Mouse (Mus musculus) heart, postnatal 10 days (tissue): ENCODE measurements at regions not wholly inside any gene's neighbourhood (a gene's known extent, or its start where the extent isn't known, plus 50 kb on each side); places are given as distances from the start of the nearest gene placed in this dataset.
A peak's percentile ranks its signal among the peaks of the same experiment; 100 is the strongest.

Experiments used
- DNase-seq, 2 experiments: peaks; one replicate each; pipeline ENCODE4 v3.0.0; 2021
- intact Hi-C: fragments of 180-260 bp; cut with DNase I; formaldehyde crosslinking; loops from one replicate; pipeline ENCODE4 v1.15.1; 2025

DNA sequence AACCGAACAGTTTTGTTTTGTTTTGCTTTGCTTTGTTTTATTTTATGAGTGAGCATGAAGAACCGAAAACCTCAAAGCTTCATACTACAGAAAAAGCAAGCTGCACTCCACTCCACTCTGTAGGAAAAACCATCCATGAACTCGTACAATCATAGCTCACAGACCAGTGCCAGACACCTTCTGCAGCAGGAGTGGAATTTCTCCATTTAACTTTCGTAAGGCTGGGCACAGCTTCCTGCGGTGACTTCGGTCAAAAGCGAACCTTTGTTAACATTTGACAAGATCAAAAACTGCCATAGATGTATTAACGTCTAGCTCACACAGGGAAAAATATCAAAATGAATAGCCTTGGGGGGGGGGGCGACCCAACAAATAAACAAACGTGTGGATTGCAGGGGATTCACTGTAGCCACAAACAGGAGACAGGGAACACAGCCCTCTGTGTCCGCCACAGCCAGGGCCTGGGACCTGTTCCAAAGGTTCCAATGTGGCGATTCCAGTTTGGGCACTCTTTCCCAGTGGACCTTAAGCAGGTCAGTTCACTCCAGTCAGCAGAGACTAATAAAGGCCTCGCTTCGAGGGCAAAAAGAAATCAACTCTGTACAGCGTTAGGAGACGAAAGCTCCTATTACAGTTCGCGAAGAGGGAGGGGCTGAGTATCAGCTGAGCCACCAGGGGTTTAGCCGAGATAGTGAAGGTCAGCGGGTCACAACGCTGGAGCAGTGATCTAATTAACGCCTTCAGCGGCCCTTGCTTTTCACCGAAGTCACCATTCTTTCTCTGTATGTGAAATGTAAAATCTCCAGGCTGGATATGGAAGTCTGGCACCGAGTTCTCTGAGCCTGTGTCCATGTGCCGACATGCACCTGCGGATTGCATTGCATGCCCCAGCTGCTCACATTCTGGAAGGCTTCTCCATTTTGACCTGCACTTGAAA, 135.4 kb upstream of the Ankrd55 start:
- intact Hi-C loops, result no loop called here
- DNase-seq, result peak; percentile 66 to 68

DNA sequence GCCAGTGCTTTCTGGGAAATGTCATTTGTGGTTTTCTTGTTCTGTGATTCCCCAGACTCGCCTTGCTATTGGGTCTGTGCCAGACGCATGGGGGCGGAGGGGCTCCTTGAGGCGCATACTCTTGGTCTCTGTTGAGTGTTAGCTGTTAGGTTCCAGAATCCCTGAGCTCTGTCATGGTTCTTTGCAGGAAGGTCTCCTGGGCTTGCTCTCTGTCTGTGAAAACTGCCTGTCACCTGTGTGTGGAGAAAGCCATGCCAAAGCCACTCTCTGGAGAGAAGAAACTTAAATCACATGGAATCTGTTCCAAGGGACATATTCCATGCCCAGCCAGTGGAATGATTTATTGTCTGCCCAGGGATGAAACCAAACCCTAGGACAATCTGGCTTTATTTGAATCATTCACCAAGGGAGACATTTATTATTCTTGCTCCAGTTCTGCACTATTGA, 134.5 kb upstream of the Ankrd55 start:
- intact Hi-C loops, result no loop called here

DNA sequence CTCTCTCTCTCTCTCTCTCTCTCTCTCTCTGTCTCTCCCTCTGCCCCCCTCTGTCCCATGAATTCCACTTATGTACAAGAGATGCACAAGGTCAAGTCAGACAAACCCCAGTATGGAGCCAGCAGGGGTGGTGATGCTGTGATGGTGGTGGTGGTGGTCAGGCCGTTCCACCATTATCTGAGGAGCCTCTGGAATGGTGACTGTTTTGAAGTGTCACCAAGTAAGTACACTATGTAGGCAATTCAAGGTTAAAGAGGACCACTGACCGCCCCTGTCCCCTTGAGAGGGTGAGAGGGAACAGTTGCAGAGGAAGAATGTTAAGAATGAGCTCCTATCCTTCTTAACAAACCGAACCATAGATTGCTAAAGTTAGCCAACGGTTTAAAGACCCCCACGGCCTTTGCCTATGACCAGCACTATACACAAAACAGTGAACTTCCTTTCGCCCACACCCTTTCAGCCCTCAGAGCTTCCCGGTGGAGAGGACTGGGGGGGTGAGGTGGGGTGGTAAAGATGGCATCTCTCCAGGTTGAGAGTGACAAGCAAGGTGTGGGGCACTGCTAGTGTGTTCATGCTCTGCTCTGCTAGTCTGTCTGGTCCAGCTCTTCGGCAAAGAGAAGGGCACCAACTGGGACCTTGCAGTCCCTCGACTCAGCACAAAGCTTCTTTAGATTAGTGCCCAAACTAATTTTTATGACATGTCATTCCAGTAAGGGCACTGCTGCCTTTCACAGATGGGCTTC, 128.7 kb upstream of the Ankrd55 start:
- intact Hi-C loops, result no loop called here
- DNase-seq, result no peak

More for the DNA sequence above, 134.5 kb upstream of the Ankrd55 start:
- peak; percentile 25 to 55 for DNase-seq

DNA sequence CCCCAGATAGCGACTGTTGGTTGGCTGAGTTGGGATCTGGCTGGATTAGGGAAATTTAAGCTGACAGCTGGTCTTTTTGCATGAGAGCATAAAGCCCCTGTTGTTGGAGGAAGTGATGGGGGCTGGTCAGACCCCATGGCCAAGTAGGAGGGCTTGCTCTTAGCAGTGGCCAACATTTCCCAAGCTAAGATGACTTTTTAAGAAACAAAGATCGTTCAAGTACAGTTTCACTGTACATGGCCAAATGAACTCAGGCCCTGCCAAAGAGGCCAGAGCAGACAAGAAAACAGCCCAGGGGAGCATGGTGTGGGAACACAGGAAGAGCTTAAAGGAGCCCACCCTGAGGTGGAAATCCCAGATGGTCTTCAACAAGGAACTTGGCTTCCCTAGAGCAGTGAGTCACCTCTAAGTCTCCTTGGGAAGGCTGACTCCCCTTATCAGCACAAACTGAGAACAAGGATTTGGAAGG, 128.0 kb upstream of the Ankrd55 start:
- intact Hi-C loops, result no loop called here
- peak; percentile 79 for DNase-seq

DNA sequence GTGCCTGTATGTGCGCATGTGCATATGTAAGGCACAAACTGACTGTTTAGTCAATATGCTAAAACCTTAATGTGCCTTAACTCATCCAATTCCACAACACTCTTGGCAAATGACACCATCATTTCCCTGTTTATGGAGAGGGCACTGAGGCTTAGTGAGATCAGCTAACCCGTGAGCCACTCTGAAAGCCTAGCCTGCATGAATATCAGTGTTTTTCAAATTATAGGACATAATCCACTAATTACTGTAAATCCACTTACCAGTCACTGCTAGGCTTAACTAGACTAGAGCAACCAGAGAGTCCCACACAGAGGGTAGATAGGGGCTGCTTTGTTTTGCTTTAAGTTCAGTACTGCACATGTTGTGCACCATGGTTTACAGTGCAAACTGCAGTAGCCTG, 127.5 kb upstream of the Ankrd55 start:
- DNase-seq, result no peak
- intact Hi-C loops, result no loop called here

DNA sequence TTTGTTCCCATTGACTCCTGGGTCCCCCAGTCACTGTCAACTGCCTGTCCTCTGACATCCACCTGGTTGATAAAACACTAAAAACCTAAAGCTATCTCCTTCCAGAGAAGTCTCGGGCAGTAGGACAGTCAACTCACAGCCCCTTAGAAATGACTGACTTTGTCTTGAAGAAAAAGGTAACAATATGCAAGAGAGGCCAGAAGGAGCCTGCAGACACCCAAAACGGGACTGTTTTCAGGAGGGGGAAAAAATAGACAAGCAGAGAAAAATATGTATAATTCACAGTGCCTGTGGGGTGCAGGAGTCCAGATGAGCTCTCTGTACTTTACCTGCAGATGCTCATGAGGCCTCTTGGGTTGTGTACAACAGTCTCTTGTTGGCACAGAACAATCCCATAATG, 126.4 kb upstream of the Ankrd55 start:
- intact Hi-C loops, result loop anchor here (2.0 kb wide), 1 partner anchor 29 kb away; no protein-coding TSS in a partner anchor
- no peak for DNase-seq

- intact Hi-C loops, result no loop called here
- no peak for DNase-seq
These were observed 122.3 kb upstream of the Ankrd55 start for GRCm38 (mm10) chr13:112165921-112166320.

- no peak for DNase-seq
- intact Hi-C loops, result no loop called here
These were observed 121.9 kb upstream of the Ankrd55 start for GRCm38 (mm10) chr13:112166338-112166802.

GRCm38 (mm10) chr13:112168468-112168867, 119.8 kb upstream of the Ankrd55 start:
- intact Hi-C loops, result no loop called here
- DNase-seq, result no peak

DNA sequence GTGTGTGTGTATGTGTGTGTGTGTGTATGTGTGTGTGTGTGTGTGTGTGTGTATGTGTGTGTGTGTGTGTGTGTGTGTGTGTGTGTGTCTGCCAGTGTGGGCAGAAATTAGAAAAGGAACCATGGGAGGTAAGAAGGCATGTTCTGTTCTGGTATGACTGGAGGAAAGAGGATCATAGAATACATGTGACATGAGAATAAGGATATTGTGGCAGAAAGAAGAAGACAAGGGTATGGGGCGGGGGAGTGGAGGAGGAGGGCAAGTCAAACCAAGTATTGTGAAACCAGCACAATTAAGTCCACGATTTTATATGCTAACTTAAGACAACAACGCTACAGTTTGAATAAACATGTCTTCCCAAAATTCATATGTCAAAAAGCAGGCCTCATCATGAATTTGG, 117.4 kb upstream of the Ankrd55 start:
- intact Hi-C loops, result no loop called here
- DNase-seq, result no peak

GRCm38 (mm10) chr13:112171940-112172715, 116.1 kb upstream of the Ankrd55 start:
- DNase-seq, result peak in 1 of 2 experiments; percentile 52

DNA sequence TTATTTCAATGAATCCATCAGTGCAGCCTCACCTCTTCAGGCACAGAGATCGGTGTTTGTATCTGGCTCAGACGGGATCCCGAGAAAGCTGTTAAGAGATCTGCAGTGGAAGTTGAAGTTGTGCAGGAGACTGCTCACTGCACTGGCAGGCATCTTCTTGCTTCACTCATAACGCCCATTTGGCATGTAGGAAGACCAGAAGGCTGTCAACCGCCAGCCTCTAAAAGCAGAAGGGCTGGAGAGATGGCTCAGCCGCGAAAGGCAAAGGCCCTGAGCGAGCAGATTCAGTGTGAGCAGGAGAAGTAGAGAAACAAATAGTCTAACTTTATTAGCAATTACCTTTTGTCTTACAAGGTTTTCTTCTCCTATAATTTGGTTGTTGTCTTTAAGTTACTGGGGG, 114.3 kb upstream of the Ankrd55 start:
- DNase-seq, result no peak
- intact Hi-C loops, result no loop called here

More at GRCm38 (mm10) chr13:112171940-112172715, 116.1 kb upstream of the Ankrd55 start:
- intact Hi-C loops, result no loop called here

DNA sequence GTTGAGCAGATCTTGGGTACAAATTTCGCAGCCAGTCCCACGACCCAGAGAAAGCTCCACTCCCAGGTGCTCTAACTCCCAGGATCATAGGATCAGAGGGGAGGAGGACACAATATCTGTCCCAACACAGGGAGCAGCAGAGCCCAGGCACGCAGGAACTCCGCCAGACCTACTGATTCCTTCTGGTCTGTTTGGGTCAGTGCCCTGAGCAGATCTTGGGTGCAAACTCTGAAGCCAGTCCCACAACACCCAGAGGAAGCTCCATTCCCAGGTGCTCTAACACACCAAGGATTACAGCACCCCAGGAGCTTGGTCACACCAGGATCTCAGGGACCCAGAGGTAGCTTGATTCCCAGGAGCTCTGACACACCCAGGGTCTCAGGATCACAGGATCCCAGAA, 110.2 kb upstream of the Ankrd55 start:
- DNase-seq, result no peak
- intact Hi-C loops, result no loop called here

DNA sequence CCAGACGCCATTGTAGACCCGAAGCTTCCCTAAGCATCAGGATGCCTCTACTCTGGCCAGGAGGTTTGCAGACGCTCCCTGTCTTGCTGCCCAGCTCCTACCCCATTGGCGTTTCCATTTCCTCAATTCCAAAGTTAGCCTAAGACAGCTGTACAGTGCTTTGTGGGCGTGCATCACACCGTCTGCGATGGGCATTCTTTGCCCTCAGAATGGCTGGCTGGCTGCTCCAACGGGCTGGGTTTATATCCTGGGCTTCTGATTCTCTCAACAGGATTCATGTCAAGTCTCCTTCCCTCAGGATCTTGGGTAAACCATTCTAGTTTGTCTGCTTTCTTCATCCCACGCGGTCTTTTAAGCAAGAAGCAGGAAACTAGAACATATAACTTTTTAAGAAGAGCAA, 104.3 kb upstream of the Ankrd55 start:
- no peak for DNase-seq
- intact Hi-C loops, result no loop called here

DNA sequence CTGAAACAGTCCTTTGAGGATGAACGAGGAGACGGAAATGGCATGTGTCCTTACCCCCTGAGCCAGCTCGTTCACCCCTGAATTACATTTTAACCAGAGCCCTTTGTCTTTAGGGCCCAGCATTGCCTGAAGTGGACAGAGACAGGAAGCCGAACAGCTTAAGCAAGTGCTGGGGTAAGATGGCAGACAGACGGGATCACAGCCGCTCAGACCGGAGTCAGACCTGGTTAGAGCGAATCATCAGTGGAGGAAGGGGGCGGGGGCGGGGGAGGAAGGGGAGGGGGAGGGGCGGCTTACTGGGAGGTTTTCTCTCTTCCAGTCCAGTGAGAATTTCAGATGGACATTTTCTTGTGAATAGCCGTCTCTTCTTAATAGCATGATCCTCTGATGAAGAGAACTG, 103.1 kb upstream of the Ankrd55 start:
- no peak for DNase-seq
- intact Hi-C loops, result loop anchor here (5.0 kb wide), 1 partner anchor 83 kb away; no protein-coding TSS in a partner anchor

DNA sequence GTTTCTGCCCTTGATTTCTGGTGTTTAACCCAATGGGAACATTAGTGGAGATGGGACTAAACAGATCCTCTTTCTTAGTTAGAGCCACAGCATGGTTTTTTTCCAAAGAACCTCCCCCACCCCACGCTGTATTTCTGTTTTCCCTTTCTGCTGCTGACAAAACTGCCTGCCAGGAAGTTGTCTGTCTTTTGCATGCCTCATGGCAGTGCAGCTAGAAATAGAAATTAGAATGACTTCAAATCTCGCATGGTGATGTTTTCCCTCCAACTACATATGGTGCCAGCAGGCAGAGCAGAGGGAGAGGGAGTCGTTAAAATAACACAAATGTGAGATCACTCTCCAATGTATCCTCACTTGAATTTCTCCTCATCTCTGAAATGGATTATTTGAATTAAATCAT, 101.0 kb upstream of the Ankrd55 start:
- intact Hi-C loops, result loop anchor here (5.0 kb wide), 1 partner anchor 85 kb away; no protein-coding TSS in a partner anchor
- peak; percentile 55 to 56 for DNase-seq

- DNase-seq, result peak; percentile 76 to 79
- intact Hi-C loops, result loop anchor here (5.0 kb wide), 1 partner anchor 86 kb away; no protein-coding TSS in a partner anchor
These were observed 99.9 kb upstream of the Ankrd55 start for GRCm38 (mm10) chr13:112188313-112188712.

DNA sequence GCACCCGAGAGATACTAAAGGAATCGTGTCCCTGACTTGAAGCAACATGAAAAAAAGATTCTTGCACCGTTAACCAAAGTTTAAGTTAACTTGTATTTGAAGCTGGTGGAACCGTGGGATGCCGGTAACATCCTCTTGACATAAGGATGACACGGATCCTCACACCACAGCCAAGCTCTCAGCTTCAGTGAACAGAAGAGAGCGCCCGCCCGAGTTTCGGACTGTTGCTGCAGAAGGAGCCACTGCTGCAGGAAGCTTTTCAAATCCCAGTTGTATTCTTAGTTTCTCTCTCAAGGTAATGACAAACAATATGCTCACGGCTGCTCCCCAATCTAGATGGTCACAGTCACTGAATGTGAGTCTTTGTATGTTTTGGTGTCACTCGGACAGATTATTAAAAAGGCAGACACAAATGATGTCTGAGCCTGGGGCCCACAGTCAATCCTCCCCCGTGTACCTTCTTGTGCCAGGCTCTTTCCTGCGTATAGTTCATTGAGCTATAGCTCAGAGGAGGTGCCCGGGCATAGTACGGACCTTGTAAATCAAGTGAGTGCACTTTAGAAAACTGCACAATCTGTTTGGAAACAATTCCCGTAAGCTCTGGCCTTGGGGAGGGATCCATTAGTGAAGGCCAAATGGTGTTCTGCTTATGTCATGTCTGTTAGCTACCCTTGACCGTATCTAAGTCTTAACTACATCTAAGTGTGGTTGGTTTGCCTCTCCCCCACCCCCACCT, 99.3 kb upstream of the Ankrd55 start:
- DNase-seq, result no peak
- intact Hi-C loops, result loop anchor here (5.0 kb wide), 1 partner anchor 87 kb away; no protein-coding TSS in a partner anchor

GRCm38 (mm10) chr13:112189605-112190004, 98.6 kb upstream of the Ankrd55 start:
- intact Hi-C loops, result loop anchor here (2.0 to 5.0 kb wide), 3 partner anchors 27 to 87 kb away; no protein-coding TSS in a partner anchor
- DNase-seq, result no peak
